Mouse (Mus musculus) fibroblast of lung, adult 2 months (primary cell): Measurements from ENCODE around the gene Macf1.
"Not testable (repeated sequence)": the region's sequence is repeated elsewhere in the genome, so short reads cannot be mapped to it uniquely, and the experiment has no call there.

Source experiments
- DNase-seq: peaks from one replicate; pipeline ENCODE4 v3.0.0-alpha.2; 2011; ENCODE audit warnings: low read depth

Gene Macf1

DNA sequence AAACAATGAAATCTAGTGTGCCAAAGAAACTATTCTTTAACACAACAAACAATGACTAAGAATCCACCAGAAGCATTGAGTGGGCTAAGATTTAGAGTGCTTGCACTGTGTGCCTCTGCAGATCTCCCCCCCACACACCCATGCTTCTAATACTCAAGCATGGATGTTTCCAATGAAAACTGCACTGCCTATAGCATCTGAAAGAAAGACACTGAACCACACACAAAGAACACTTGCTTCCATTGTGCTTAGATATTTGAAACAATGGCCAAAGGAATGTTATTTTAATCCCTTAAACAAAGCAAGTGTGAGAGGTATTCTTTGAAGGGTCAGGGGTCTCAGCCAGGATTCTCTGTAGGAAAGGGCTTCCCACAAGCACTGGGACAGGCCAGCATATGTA is 140.5 kb downstream of the Macf1 start:
- no peak for DNase-seq

DNA sequence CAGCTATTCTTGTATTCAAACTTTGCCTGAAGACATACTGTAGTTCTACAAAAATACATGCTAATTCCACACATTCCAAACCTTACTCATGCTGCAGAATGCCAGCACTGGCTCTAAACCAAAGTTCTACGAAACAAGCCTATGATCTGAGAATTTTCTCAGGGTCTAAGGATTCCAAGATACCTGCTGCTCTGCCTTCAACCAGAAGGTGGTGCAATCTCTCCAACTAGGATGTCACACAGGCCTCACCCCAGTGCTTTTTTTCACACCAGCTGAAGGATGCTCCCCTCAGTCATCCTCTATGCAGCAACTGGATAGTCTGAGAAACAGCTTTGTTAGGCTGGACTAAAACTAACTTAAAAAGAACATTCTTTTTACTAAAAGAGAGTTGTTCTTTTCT is 148.9 kb downstream of the Macf1 start:
- DNase-seq = peak; percentile 91

DNA sequence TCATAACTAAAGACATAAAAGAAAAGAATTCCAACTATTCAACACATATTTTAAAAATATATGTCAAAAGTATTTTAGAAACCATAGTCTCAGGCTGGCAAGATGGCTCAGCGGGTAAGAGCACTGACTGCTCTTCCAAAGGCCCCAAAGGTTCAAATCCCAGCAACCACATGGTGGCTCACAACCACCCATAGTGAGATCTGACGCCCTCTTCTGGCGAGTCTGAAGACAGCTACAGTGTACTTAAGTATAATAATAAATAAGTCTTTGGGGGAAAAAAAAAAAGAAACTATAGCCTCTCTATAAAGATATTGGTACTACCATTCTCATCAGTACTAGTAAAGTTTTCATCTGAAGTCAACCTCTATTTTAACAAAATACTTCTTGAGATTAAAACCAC is 152.2 kb downstream of the Macf1 start:
- DNase-seq = no peak

- no peak for DNase-seq
Measured at GRCm38 (mm10) chr4:123530976-123531375, 153.2 kb downstream of the Macf1 start.

DNA sequence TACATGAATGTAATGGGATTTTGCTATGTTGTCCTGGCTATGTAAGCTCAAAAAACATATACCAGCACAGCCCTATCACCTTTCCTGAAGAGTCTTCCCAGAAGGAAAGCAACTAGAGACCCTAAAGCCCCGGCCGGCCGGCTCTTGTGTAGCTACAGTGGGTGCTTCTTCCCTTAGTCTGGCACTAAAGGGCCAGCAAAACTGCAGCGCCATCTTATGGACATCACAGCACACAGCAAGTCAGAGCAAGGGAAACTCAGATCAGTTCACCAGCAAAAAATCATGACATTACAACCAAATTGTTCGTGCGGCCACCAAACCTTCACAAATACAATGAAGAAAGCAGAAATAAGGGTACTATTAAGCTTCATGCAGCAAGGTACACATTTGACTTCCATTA is 154.9 kb downstream of the Macf1 start:
- DNase-seq = no peak

GRCm38 (mm10) chr4:123527607-123528010 is 156.6 kb downstream of the Macf1 start:
- DNase-seq = peak; percentile 20

DNA sequence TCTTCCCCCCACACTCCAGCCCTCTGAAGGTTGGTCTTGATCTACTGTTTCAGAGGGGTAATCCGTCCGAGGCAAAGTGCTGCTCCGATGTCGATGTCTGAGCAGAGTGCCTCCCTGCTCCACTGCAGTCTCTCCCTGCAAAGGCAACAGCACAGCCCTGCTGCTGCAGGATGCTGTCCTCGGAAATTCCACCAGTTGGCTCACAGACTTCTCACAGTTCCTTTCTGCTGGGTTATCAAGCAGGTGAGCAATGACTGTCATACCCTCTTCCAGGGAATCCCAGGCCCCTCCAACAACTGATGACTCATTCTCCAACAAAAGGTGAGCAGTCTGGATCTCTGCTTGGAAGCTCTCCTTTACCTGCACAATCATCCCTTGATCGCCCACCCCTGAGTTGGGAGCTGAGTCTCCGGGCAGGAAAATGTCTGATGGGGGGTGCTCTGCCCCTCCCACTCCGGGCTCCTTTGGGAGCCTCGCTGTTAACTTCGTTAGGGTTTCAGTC is 157.3 kb downstream of the Macf1 start:
- no peak for DNase-seq

- no peak for DNase-seq
Measured at GRCm38 (mm10) chr4:123524746-123525145, 159.4 kb downstream of the Macf1 start.

GRCm38 (mm10) chr4:123520123-123520522 is 164.0 kb downstream of the Macf1 start:
- not testable (repeated sequence) for DNase-seq

DNA sequence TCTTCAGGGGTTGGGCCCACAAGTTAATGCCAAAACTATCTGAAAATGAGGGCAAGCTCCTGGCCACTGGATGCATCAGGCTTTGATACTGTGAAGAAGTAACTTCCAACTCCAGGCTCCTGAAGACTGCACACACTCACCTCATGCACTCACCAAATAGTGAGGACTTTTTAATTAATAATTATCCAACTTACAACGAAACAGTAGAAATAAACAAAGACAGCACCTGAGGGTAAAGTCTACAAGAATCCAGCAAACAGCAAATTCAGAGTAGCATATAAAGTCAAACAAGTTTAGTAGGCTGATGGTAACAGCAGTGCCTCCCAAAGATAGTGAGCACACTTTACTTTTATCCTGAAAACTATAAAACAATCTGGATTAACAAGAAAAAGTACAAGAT is 168.5 kb downstream of the Macf1 start:
- no peak for DNase-seq

- DNase-seq = no peak
Measured at GRCm38 (mm10) chr4:123510201-123510600, 174.0 kb downstream of the Macf1 start.

DNA sequence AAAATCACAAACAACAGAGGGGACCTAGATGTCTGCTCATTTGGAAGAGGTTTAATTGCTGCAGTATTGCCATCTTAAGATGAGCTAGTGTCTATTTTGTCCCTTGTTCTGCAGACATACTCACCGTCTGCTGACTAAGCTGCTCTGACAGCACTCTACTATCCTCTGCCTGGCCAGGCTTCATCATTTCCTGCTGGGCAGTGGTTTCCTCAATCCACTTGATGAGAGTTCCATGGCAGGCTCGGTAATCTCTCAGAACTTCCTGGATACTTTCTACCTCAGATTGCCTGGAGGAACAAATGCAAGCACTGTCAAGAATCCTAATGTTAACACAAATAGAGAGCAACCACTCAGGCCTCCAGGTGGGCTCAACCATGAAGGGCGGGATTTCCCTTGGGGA is 195.1 kb downstream of the Macf1 start:
- DNase-seq = no peak

GRCm38 (mm10) chr4:123479991-123480390 is 204.2 kb downstream of the Macf1 start:
- no peak for DNase-seq

DNA sequence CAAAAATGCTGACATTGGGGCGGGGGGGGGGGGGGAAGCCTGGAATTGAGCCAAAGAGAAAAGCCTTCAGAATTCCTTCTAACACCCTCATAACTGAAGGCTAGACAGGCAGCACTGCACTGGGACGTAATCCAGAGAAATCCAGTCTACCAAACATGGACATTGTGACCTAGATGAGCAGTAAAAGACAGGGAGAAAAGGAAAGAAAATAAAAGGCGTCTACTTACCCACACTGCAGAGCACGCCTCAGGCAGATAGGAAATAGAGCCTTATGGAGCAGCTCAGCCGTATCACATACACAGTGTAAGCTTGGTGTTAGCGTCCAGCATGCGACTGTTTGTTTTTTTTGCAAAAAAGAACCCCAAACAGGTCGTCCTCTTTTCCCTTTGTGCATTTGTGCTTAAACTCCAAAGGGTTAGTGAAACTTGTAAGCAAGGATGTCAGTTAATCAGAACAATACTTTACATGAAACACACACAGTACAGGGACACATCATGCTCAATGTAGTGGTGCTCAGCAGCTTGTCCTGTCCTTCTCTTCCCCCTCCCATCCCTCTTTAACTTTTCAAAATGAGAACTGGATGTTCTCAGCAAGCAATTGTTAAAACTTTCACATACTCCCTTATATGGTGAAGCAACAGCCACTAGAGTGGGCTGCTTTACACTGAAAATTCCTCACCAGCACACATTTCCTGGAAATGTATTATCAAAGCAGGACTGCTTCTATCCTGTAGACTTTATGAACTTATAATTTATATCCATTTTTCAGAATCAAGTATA is 205.3 kb downstream of the Macf1 start:
- DNase-seq = no peak

DNA sequence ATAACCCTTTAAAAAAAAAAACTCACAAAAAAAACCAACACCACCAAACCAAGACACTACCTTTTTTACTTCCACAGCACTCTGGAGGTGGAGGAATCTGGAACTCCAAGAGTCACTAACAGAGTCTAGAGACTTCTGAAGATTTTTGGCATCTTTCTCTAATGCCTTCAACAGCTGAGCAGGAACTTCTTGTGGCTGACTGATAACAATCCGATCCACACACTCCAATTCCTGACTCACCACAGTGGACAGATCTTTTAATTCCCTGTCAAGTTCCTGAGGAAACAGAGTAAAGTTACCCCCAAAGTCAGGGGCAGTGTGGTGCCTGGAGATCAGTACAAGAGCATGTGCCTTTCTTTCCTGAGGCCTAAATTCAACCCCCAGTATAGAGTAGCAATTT is 218.4 kb downstream of the Macf1 start:
- DNase-seq = no peak

- DNase-seq = no peak
Measured at GRCm38 (mm10) chr4:123460595-123461272, 223.4 kb downstream of the Macf1 start.

GRCm38 (mm10) chr4:123454871-123455640 is 229.1 kb downstream of the Macf1 start:
- DNase-seq = no peak

DNA sequence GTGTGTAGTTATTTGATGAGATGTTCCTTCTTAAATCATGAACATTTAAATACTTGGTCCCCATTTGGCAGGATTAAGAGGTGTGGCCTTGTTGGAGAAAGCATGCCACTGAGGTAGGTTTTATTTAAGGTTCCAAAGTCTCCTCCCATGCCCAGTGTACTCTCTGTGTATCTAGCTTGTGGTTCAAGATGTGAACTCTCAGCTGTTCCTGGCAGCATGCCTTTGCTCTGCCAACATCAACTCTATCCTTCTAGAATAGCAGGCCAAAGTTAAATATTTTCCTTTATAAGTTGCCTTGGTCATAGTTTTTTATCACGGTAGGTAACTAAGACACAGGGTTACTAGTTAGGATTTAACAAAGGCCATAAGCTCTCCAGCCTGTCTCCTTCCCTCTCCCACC is 230.4 kb downstream of the Macf1 start:
- no peak for DNase-seq

- no peak for DNase-seq
Measured at GRCm38 (mm10) chr4:123451991-123452390, 232.2 kb downstream of the Macf1 start.

- DNase-seq = no peak
Measured at GRCm38 (mm10) chr4:123449304-123449703, 234.9 kb downstream of the Macf1 start.

DNA sequence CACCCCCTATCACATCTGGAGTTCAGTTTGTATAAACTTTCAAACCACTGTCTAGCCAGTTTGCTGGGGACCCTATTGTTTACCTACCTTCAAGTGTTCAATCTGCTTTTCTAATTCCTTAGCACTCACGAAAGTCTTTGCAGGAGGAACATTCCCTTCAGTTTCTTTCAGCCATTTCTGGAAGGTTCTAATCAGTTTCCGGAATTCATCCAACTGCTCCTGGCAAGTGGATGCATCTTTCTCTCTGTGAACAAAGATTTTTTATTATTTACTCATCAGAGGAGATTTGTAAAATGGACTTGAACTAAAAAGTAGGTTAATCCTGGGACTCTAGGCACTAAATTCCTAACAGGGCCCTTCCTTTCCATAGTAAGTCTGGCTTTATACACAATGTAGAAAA is 236.1 kb downstream of the Macf1 start:
- no peak for DNase-seq

GRCm38 (mm10) chr4:123447251-123447650 is 236.9 kb downstream of the Macf1 start:
- DNase-seq = peak; percentile 46

GRCm38 (mm10) chr4:123446754-123447153 is 237.4 kb downstream of the Macf1 start:
- DNase-seq = no peak
